Mouse (Mus musculus) ES-E14 (cell line): ENCODE data around the gene Rasip1.

ENCODE experiments used
- CHD2 ChIP-seq: IDR thresholded peaks from 2 replicates; pipeline ENCODE4 v1.6.1; 2014; ENCODE audit warnings: mild to moderate bottlenecking, low read depth, low read length, inconsistent platforms
- HCFC1 ChIP-seq: IDR thresholded peaks from 2 replicates; pipeline ENCODE4 v1.6.1; 2012; ENCODE audit warnings: low read length, inconsistent platforms, borderline replicate concordance; ENCODE audit not compliant: insufficient read depth
- MAFK ChIP-seq: IDR thresholded peaks from 2 replicates; pipeline ENCODE4 v1.6.1; 2014; ENCODE audit warnings: mild to moderate bottlenecking, low read depth, low read length, inconsistent platforms; ENCODE audit not compliant: insufficient read depth
- ZC3H11A ChIP-seq: IDR thresholded peaks from 2 replicates; pipeline ENCODE4 v1.6.1; 2012; ENCODE audit warnings: low read depth, mild to moderate bottlenecking, inconsistent platforms, low read length, borderline replicate concordance
- ZNF384 ChIP-seq: IDR thresholded peaks from 2 replicates; pipeline ENCODE4 v1.6.1; 2012; ENCODE audit warnings: low read depth, low read length, inconsistent platforms

DNA sequence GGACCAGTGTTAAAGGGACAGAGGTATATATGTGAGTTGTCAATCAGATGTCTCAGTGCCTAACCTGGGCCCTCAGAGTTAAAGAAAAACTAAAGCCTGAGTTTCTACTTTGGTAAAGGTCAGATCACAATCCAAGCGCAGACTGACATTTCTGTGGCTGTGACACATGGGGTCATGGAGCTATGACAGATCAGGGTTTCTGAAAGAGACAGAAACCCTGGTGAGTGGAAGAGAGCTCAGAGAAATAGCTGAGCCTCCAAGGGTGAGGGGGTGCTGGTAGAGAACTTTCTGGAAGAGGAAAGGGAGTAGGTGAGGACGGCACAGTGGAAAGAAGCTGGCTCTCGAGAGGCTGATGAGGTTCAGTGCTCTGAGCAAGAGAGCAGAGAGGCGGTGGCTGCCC is 19.4 kb downstream of the Rasip1 start:
- TF ChIP-seq HCFC1, result no peak
- no peak for TF ChIP-seq ZNF384
- TF ChIP-seq ZC3H11A, result no peak
- no peak for TF ChIP-seq MAFK
- TF ChIP-seq CHD2, result no peak
